Mouse (Mus musculus): Measurements from ENCODE around the gene Tmem106c. TPM values are rescaled to one million over a fixed set of nuclear protein-coding genes. Genes with fewer than 3 reads are reported as not detected.

Tmem106c gene
- polyA plus RNA-seq, 1 experiment from 2014 or later, result 31.9 TPM

- no peak overlapping the region for H3K9ac ChIP-seq
- ATAC-seq (replicated peaks; ENCODE audit: insufficient number of reproducible peaks, insufficient read depth, low FRiP score, low read depth), result no peak
- H3K4me2 ChIP-seq, result no peak overlapping the region
- WGBS, result 47% methylated on average over 6 of the region's 6 CpGs
- H3K4me1 ChIP-seq (replicated peaks), result peaks cover 11% of the 10 kb centered on the region
- H3K27ac ChIP-seq, result peak overlapping the region; percentile 49; the same call in 1 of the 2 replicates
- H3K9me3 ChIP-seq (replicated peaks), result no peaks in the 10 kb centered on the region
- H3K36me3 ChIP-seq, result no peaks in the 10 kb centered on the region
- no peak overlapping the region for H3K4me3 ChIP-seq
- no peaks in the 10 kb centered on the region for H3K27me3 ChIP-seq
Measured at GRCm38 (mm10) chr15:97938580-97938979, 25.4 kb upstream of the Tmem106c start.

GRCm38 (mm10) chr15:97940088-97940487, 23.9 kb upstream of the Tmem106c start:
- H3K27ac ChIP-seq, result no peak overlapping the region
- WGBS, result 81% methylated on average over 2 of the region's 2 CpGs
- H3K36me3 ChIP-seq, result no peaks in the 10 kb centered on the region
- H3K9me3 ChIP-seq (replicated peaks), result no peaks in the 10 kb centered on the region
- H3K4me1 ChIP-seq (replicated peaks), result peaks cover 11% of the 10 kb centered on the region
- H3K4me2 ChIP-seq, result no peak overlapping the region
- no peak for ATAC-seq (replicated peaks; ENCODE audit: insufficient number of reproducible peaks, insufficient read depth, low FRiP score, low read depth)
- no peak overlapping the region for H3K9ac ChIP-seq
- no peak overlapping the region for H3K4me3 ChIP-seq
- peaks cover 4% of the 10 kb centered on the region for H3K27me3 ChIP-seq

GRCm38 (mm10) chr15:97941306-97941705, 22.7 kb upstream of the Tmem106c start:
- Histone ChIP-seq H3K4me1 (replicated peaks) (peaks cover 11% of the 10 kb centered on the region), H3K4me2 (no peak overlapping the region), H3K9ac (no peak overlapping the region), H3K36me3 (no peaks in the 10 kb centered on the region), H3K9me3 (replicated peaks) (no peaks in the 10 kb centered on the region), H3K27me3 (peaks cover 9% of the 10 kb centered on the region), H3K27ac (no peak overlapping the region), H3K4me3 (no peak overlapping the region)
- ATAC-seq (replicated peaks; ENCODE audit: insufficient number of reproducible peaks, insufficient read depth, low FRiP score, low read depth), result no peak
- WGBS, result 82% methylated on average over 2 of the region's 2 CpGs

GRCm38 (mm10) chr15:97942538-97942937, 21.5 kb upstream of the Tmem106c start:
- WGBS, result 78% methylated on average over 8 of the region's 8 CpGs
- no peak for ATAC-seq (replicated peaks; ENCODE audit: insufficient number of reproducible peaks, insufficient read depth, low FRiP score, low read depth)
- no peak overlapping the region for H3K27ac ChIP-seq
- no peaks in the 10 kb centered on the region for H3K36me3 ChIP-seq
- H3K4me1 ChIP-seq (replicated peaks), result peaks cover 11% of the 10 kb centered on the region
- H3K9ac ChIP-seq, result no peak overlapping the region
- H3K4me3 ChIP-seq, result no peak overlapping the region
- H3K27me3 ChIP-seq, result peaks cover 9% of the 10 kb centered on the region
- no peak overlapping the region for H3K4me2 ChIP-seq
- H3K9me3 ChIP-seq (replicated peaks), result no peaks in the 10 kb centered on the region

GRCm38 (mm10) chr15:97943356-97943755, 20.6 kb upstream of the Tmem106c start:
- Histone ChIP-seq H3K9ac (no peak overlapping the region), H3K9me3 (replicated peaks) (no peaks in the 10 kb centered on the region)
- no peak for ATAC-seq (replicated peaks; ENCODE audit: insufficient number of reproducible peaks, insufficient read depth, low FRiP score, low read depth)

GRCm38 (mm10) chr15:97944919-97945574, 19.0 kb upstream of the Tmem106c start:
- 66% methylated on average over 11 of the region's 11 CpGs for WGBS
- Histone ChIP-seq H3K36me3 (no peaks in the 10 kb centered on the region), H3K9me3 (replicated peaks) (no peaks in the 10 kb centered on the region), H3K27ac (no peak overlapping the region), H3K4me2 (no peak overlapping the region), H3K9ac (no peak overlapping the region), H3K4me3 (no peak overlapping the region), H3K4me1 (replicated peaks) (no peaks in the 10 kb centered on the region), H3K27me3 (peaks cover 23% of the 10 kb centered on the region)
- no peak for ATAC-seq (replicated peaks; ENCODE audit: insufficient number of reproducible peaks, insufficient read depth, low FRiP score, low read depth)

More at GRCm38 (mm10) chr15:97943356-97943755, 20.6 kb upstream of the Tmem106c start:
- Histone ChIP-seq H3K4me2 (no peak overlapping the region), H3K36me3 (no peaks in the 10 kb centered on the region), H3K4me1 (replicated peaks) (peaks cover 7% of the 10 kb centered on the region), H3K4me3 (no peak overlapping the region), H3K27me3 (peaks cover 14% of the 10 kb centered on the region), H3K27ac (no peak overlapping the region)
- WGBS, result 80% methylated on average over 8 of the region's 8 CpGs

GRCm38 (mm10) chr15:97945656-97946315, 18.2 kb upstream of the Tmem106c start:
- Histone ChIP-seq H3K9me3 (replicated peaks) (no peaks in the 10 kb centered on the region), H3K27ac (no peak overlapping the region), H3K4me3 (no peak overlapping the region), H3K4me1 (replicated peaks) (no peaks in the 10 kb centered on the region), H3K4me2 (no peak overlapping the region), H3K27me3 (peaks cover 30% of the 10 kb centered on the region), H3K36me3 (no peaks in the 10 kb centered on the region), H3K9ac (no peak overlapping the region)
- 70% methylated on average over 10 of the region's 11 CpGs for WGBS
- ATAC-seq (replicated peaks; ENCODE audit: insufficient number of reproducible peaks, insufficient read depth, low FRiP score, low read depth), result no peak

GRCm38 (mm10) chr15:97948720-97949119, 15.3 kb upstream of the Tmem106c start:
- no peak overlapping the region for H3K4me3 ChIP-seq
- H3K27ac ChIP-seq, result no peak overlapping the region
- no peaks in the 10 kb centered on the region for H3K9me3 ChIP-seq (replicated peaks)
- H3K27me3 ChIP-seq, result peaks cover 52% of the 10 kb centered on the region
- H3K4me1 ChIP-seq (replicated peaks), result 0 out of 2 replicates have a peak, but pooled peaks cover 5% of the 10 kb centered on the region
- H3K9ac ChIP-seq, result no peak overlapping the region
- no peaks in the 10 kb centered on the region for H3K36me3 ChIP-seq
- H3K4me2 ChIP-seq, result no peak overlapping the region
- ATAC-seq (replicated peaks; ENCODE audit: insufficient number of reproducible peaks, insufficient read depth, low FRiP score, low read depth), result no peak
- 56% methylated on average over 7 of the region's 7 CpGs for WGBS

GRCm38 (mm10) chr15:97949706-97950105, 14.3 kb upstream of the Tmem106c start:
- H3K4me3 ChIP-seq, result no peak overlapping the region
- ATAC-seq (replicated peaks; ENCODE audit: insufficient number of reproducible peaks, insufficient read depth, low FRiP score, low read depth), result no peak
- no peaks in the 10 kb centered on the region for H3K36me3 ChIP-seq
- WGBS, result 64% methylated on average over 3 of the region's 3 CpGs
- 0 out of 2 replicates have a peak, but pooled peaks cover 5% of the 10 kb centered on the region for H3K4me1 ChIP-seq (replicated peaks)
- peaks cover 58% of the 10 kb centered on the region for H3K27me3 ChIP-seq
- no peaks in the 10 kb centered on the region for H3K9me3 ChIP-seq (replicated peaks)
- H3K27ac ChIP-seq, result no peak overlapping the region
- no peak overlapping the region for H3K4me2 ChIP-seq
- H3K9ac ChIP-seq, result no peak overlapping the region

GRCm38 (mm10) chr15:97950240-97950639, 13.8 kb upstream of the Tmem106c start:
- no peak overlapping the region for H3K4me2 ChIP-seq
- ATAC-seq (replicated peaks; ENCODE audit: insufficient number of reproducible peaks, insufficient read depth, low FRiP score, low read depth), result no peak
- H3K4me3 ChIP-seq, result no peak overlapping the region
- peaks cover 60% of the 10 kb centered on the region for H3K27me3 ChIP-seq
- H3K9ac ChIP-seq, result no peak overlapping the region
- no peaks in the 10 kb centered on the region for H3K36me3 ChIP-seq
- no peaks in the 10 kb centered on the region for H3K9me3 ChIP-seq (replicated peaks)
- no peak overlapping the region for H3K27ac ChIP-seq
- H3K4me1 ChIP-seq (replicated peaks), result 0 out of 2 replicates have a peak, but pooled peaks cover 5% of the 10 kb centered on the region
- 61% methylated on average over 7 of the region's 7 CpGs for WGBS

- H3K27ac ChIP-seq, result no peak overlapping the region
- H3K4me1 ChIP-seq (replicated peaks), result 0 out of 2 replicates have a peak, but pooled peaks cover 5% of the 10 kb centered on the region
- no peak overlapping the region for H3K4me3 ChIP-seq
- no peak overlapping the region for H3K4me2 ChIP-seq
- no peaks in the 10 kb centered on the region for H3K9me3 ChIP-seq (replicated peaks)
- no peak overlapping the region for H3K9ac ChIP-seq
- WGBS, result 15% methylated on average over 16 of the region's 16 CpGs
- H3K36me3 ChIP-seq, result no peaks in the 10 kb centered on the region
- peaks cover 56% of the 10 kb centered on the region for H3K27me3 ChIP-seq
- no peak; the same call in 1 of the 2 replicates for ATAC-seq (replicated peaks; ENCODE audit: insufficient number of reproducible peaks, insufficient read depth, low FRiP score, low read depth)
Measured at GRCm38 (mm10) chr15:97952137-97952888, 11.7 kb upstream of the Tmem106c start.

Measured in heart, embryonic 15.5 days (tissue).